Mouse (Mus musculus): ENCODE results near the gene Gm42957.

- no peak for TF ChIP-seq CTCF (IDR thresholded peaks at IDR 0.05; ENCODE audit: borderline replicate concordance, control insufficient read depth, extremely low read depth, insufficient read depth, low read length, poor library complexity)
- no peak for TF ChIP-seq POLR2A (IDR thresholded peaks at IDR 0.05; ENCODE audit: control insufficient read depth, extremely low read depth, insufficient read depth, low read length, poor library complexity)
Measured at GRCm38 (mm10) chr3:96601251-96601787, 34.0 kb upstream of the Gm42957 start.
